Comparison of ENCODE assay signal across 1 mouse cellular context in genomic region chr12:71113675-71114288, GRCm38 (mm10).
TF ChIP-seq lines count a peak whose summit lies in the region.

No protein-coding gene starts in this region.

TF ChIP-seq in MEL, 35 proteins besides CTCF, POLR2A, EP300 and RAD21 (continued from another document):
- TF ChIP-seq MEF2A (IDR thresholded peaks at IDR 0.05; ENCODE audit: extremely low read depth, insufficient replicate concordance, low read depth, low read length, poor library complexity, severe bottlenecking) (no peak), MAX (IDR thresholded peaks at IDR 0.05; ENCODE audit: low read length) (peak; percentile 78), MAFK (IDR thresholded peaks at IDR 0.05; ENCODE audit: borderline replicate concordance, low read depth, low read length) (no peak), CHD1 (IDR thresholded peaks at IDR 0.05; ENCODE audit: low read depth, low read length) (0 out of 2 replicates have a peak, but pooled peaks have one; percentile 25)
